Mouse (Mus musculus) liver, embryonic 14.5 days (tissue): Measurements from ENCODE around the gene Ankrd13b.

Source experiments
- CTCF ChIP-seq: IDR thresholded peaks from 2 replicates; pipeline ENCODE4 v1.5.1; 2016; ENCODE audit warnings: antibody characterized with exemption, low read depth, control low read depth
- EP300 ChIP-seq: IDR thresholded peaks from 2 replicates; pipeline ENCODE4 v1.6.1; 2016; ENCODE audit warnings: antibody characterized with exemption, low read depth

DNA sequence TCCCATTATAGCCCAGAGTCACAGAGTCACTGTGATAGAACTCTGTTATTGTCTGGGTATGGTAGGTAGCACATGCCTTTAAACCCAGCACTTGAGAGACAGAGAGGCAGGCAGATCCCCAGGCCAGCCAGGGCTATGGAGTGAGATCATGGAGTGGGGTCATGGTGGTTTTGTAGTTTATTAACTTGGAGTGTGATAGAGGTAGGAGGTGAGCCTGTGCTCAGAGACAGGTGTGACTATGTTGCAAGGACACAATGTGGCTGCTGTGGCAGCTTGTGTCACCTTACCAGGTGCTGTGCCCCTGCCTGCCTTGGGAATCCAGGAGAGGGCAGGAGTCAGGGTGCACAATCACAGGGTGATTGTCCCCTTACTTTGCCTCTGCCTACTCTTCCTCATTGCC is 6.0 kb upstream of the Ankrd13b start:
- TF ChIP-seq CTCF (no peak), EP300 (no peak)
